Mouse (Mus musculus) erythroblast, embryonic 14.5 days (primary cell): Measurements from ENCODE around the gene Olfr1413.

Experiments
- GATA1 ChIP-seq: IDR thresholded peaks from 2 replicates; pipeline ENCODE4 v1.6.1; 2012; ENCODE audit warnings: low read length, inconsistent platforms, mixed read lengths
- TAL1 ChIP-seq: IDR thresholded peaks from 3 replicates; pipeline ENCODE4 v1.6.1; 2012; ENCODE audit warnings: low read length, inconsistent platforms, mixed read lengths

- TF ChIP-seq GATA1 (no peak), TAL1 (no peak)
Observed at GRCm38 (mm10) chr1:92607711-92608110, 36.6 kb downstream of the Olfr1413 start.
